Mouse (Mus musculus) intestine, embryonic 14.5 days (tissue): ENCODE data around the gene Xbp1. TPM values are rescaled to one million over a fixed set of nuclear protein-coding genes. Genes with fewer than 3 reads are reported as not detected.
"Not testable (repeated sequence)": the region's sequence is repeated elsewhere in the genome, so short reads cannot be mapped to it uniquely, and the experiment has no call there.

Experiments used
- ATAC-seq: fragments of 200-750 bp; cut with Nextera tagmentation; replicated peaks from 2 replicates; pipeline ENCODE4 v1.8.0; 2017; ENCODE audit warnings: low read depth, moderate number of reproducible peaks, moderate TSS enrichment, moderate library complexity; ENCODE audit not compliant: low FRiP score, low TSS enrichment
- DNase-seq: peaks from one replicate; pipeline ENCODE4 v3.0.0-alpha.2; 2018; ENCODE audit warnings: low spot score
- H3K27ac ChIP-seq: fragments of 300-500 bp; sonication (generic); 2 replicates; pipeline ENCODE4 v1.5.1; 2014; ENCODE audit warnings: low read depth, mild to moderate bottlenecking, control low read depth
- H3K27me3 ChIP-seq: fragments of 300-500 bp; sonication (generic); replicated peaks from 2 replicates; pipeline ENCODE4 v1.6.1; 2014; ENCODE audit warnings: low read length, control low read depth; ENCODE audit not compliant: control insufficient read depth, insufficient read depth
- H3K36me3 ChIP-seq: fragments of 300-500 bp; sonication (generic); 2 replicates; pipeline ENCODE4 v1.6.1; 2014; ENCODE audit warnings: low read length, control low read depth; ENCODE audit not compliant: control insufficient read depth, insufficient read depth
- H3K4me1 ChIP-seq: fragments of 300-500 bp; sonication (generic); replicated peaks from 2 replicates; pipeline ENCODE4 v1.6.1; 2014; ENCODE audit warnings: low read length, control low read depth, mixed read lengths; ENCODE audit not compliant: control insufficient read depth, insufficient read depth
- H3K4me2 ChIP-seq: fragments of 300-500 bp; sonication (generic); 2 replicates; pipeline ENCODE4 v1.6.1; 2014; ENCODE audit warnings: low read length
- H3K4me3 ChIP-seq: fragments of 300-500 bp; sonication (generic); 2 replicates; pipeline ENCODE4 v1.5.1; 2014; ENCODE audit warnings: low read depth, low read length, control low read depth, mixed read lengths
- H3K9ac ChIP-seq: fragments of 300-500 bp; sonication (generic); 2 replicates; pipeline ENCODE4 v1.6.1; 2014; ENCODE audit warnings: mild to moderate bottlenecking, low read length
- H3K9me3 ChIP-seq: fragments of 300-500 bp; sonication (generic); 2 replicates; pipeline ENCODE4 v1.6.1; 2016; ENCODE audit warnings: low read length, control low read depth; ENCODE audit not compliant: control insufficient read depth
- WGBS: fragments of 180-500 bp; shearing (Covaris S2); extraction: QIAGEN DNeasy Blood & Tissue Kit; methylation state at CpG from one replicate; pipeline ENCODE4 v1.1.7; 2014; 5-methylcytosine and 5-hydroxymethylcytosine counted together
- polyA plus RNA-seq: library from polyadenylated mRNA; unstranded; fragments of >200 nt; fragmentation: Nextera tagmentation; extraction: Ambion mirVana; gene quantifications from 2 replicates; pipeline ENCODE4 v1.2.1, GENCODE M21; 2014

Xbp1 gene
- polyA plus RNA-seq, 1 experiment from 2014 or later, result 202 TPM

GRCm38 (mm10) chr11:5543281-5543680, 22.8 kb downstream of the Xbp1 start:
- H3K4me3 ChIP-seq, result no peak overlapping the region
- no peak overlapping the region for H3K27ac ChIP-seq
- DNase-seq (no peak), ATAC-seq (no peak)
- no peaks in the 10 kb centered on the region for H3K9me3 ChIP-seq
- H3K9ac ChIP-seq, result no peak overlapping the region
- H3K4me2 ChIP-seq, result no peak overlapping the region
- 80% methylated on average over 1 of the region's 1 CpGs for WGBS
- peaks cover 19% of the 10 kb centered on the region for H3K36me3 ChIP-seq
- no peaks in the 10 kb centered on the region for H3K27me3 ChIP-seq
- peaks cover 12% of the 10 kb centered on the region for H3K4me1 ChIP-seq

- 88% methylated on average over 1 of the region's 1 CpGs for WGBS
- H3K27ac ChIP-seq, H3K4me2 ChIP-seq, H3K27me3 ChIP-seq, H3K9me3 ChIP-seq, H3K9ac ChIP-seq, ATAC-seq, H3K36me3 ChIP-seq, DNase-seq, H3K4me3 ChIP-seq: not testable (repeated sequence)
- peaks cover 12% of the 10 kb centered on the region for H3K4me1 ChIP-seq
Observed at GRCm38 (mm10) chr11:5544709-5545108, 24.2 kb downstream of the Xbp1 start.

GRCm38 (mm10) chr11:5545457-5545856, 25.0 kb downstream of the Xbp1 start:
- Histone ChIP-seq H3K27me3 (no peaks in the 10 kb centered on the region), H3K9me3 (no peaks in the 10 kb centered on the region), H3K9ac (no peak overlapping the region), H3K36me3 (peaks cover under 1% of the 10 kb centered on the region; the same call in 1 of the 2 replicates), H3K4me3 (no peak overlapping the region), H3K27ac (no peak overlapping the region), H3K4me1 (peaks cover 9% of the 10 kb centered on the region), H3K4me2 (no peak overlapping the region)
- DNase-seq (no peak), ATAC-seq (no peak)
- WGBS, result 78% methylated on average over 4 of the region's 4 CpGs

- no peak overlapping the region for H3K9ac ChIP-seq
- no peak for DNase-seq
- no peaks in the 10 kb centered on the region for H3K27me3 ChIP-seq
- H3K36me3 ChIP-seq, result no peaks in the 10 kb centered on the region
- H3K27ac ChIP-seq, result no peak overlapping the region
- H3K9me3 ChIP-seq, result no peaks in the 10 kb centered on the region
- H3K4me3 ChIP-seq, result no peak overlapping the region
- 0 out of 2 replicates have a peak, but pooled peaks cover 4% of the 10 kb centered on the region for H3K4me1 ChIP-seq
- 80% methylated on average over 3 of the region's 3 CpGs for WGBS
- H3K4me2 ChIP-seq, result no peak overlapping the region
- no peak for ATAC-seq
Observed at GRCm38 (mm10) chr11:5546693-5547092, 26.2 kb downstream of the Xbp1 start.

- Histone ChIP-seq H3K4me3 (no peak overlapping the region), H3K36me3 (no peaks in the 10 kb centered on the region), H3K4me1 (no peaks in the 10 kb centered on the region), H3K4me2 (no peak overlapping the region), H3K9me3 (no peaks in the 10 kb centered on the region), H3K27me3 (no peaks in the 10 kb centered on the region), H3K9ac (no peak overlapping the region), H3K27ac (no peak overlapping the region)
- DNase-seq, result no peak
- ATAC-seq, result no peak
- 87% methylated on average over 5 of the region's 5 CpGs for WGBS
Observed at GRCm38 (mm10) chr11:5551430-5551829, 31.0 kb downstream of the Xbp1 start.

- Histone ChIP-seq H3K9me3 (no peaks in the 10 kb centered on the region), H3K4me3 (no peak overlapping the region), H3K27me3 (no peaks in the 10 kb centered on the region), H3K9ac (no peak overlapping the region), H3K27ac (no peak overlapping the region), H3K4me1 (no peaks in the 10 kb centered on the region), H3K36me3 (no peaks in the 10 kb centered on the region), H3K4me2 (no peak overlapping the region)
- no peak for DNase-seq
- WGBS, result 69% methylated on average over 1 of the region's 1 CpGs
- no peak for ATAC-seq
Observed at GRCm38 (mm10) chr11:5551931-5552330, 31.5 kb downstream of the Xbp1 start.

GRCm38 (mm10) chr11:5560273-5560672, 39.8 kb downstream of the Xbp1 start:
- Histone ChIP-seq H3K4me1 (no peaks in the 10 kb centered on the region), H3K9ac (no peak overlapping the region), H3K4me3 (no peak overlapping the region), H3K27me3 (no peaks in the 10 kb centered on the region), H3K9me3 (no peaks in the 10 kb centered on the region), H3K36me3 (no peaks in the 10 kb centered on the region), H3K27ac (no peak overlapping the region), H3K4me2 (no peak overlapping the region)
- DNase-seq (no peak), ATAC-seq (no peak)
- 52% methylated on average over 3 of the region's 3 CpGs for WGBS

GRCm38 (mm10) chr11:5562625-5563268, 42.3 kb downstream of the Xbp1 start:
- DNase-seq, result no peak
- no peak for ATAC-seq
- WGBS, result 32% methylated on average over 9 of the region's 9 CpGs
- no peak overlapping the region for H3K27ac ChIP-seq
- H3K9ac ChIP-seq, result no peak overlapping the region
- H3K9me3 ChIP-seq, result no peaks in the 10 kb centered on the region
- H3K4me2 ChIP-seq, result no peak overlapping the region
- H3K27me3 ChIP-seq, result no peaks in the 10 kb centered on the region
- no peaks in the 10 kb centered on the region for H3K36me3 ChIP-seq
- H3K4me1 ChIP-seq, result no peaks in the 10 kb centered on the region
- H3K4me3 ChIP-seq, result no peak overlapping the region

GRCm38 (mm10) chr11:5563898-5564297, 43.4 kb downstream of the Xbp1 start:
- no peak for ATAC-seq
- WGBS, result 67% methylated on average over 6 of the region's 6 CpGs
- Histone ChIP-seq H3K9ac (no peak overlapping the region), H3K36me3 (no peaks in the 10 kb centered on the region), H3K27ac (no peak overlapping the region), H3K4me3 (no peak overlapping the region), H3K4me1 (no peaks in the 10 kb centered on the region), H3K27me3 (no peaks in the 10 kb centered on the region), H3K9me3 (no peaks in the 10 kb centered on the region), H3K4me2 (no peak overlapping the region)
- no peak for DNase-seq
